Mouse (Mus musculus): Measurements from ENCODE around the gene Cntfr.

- TF ChIP-seq CTCF (IDR thresholded peaks at IDR 0.05; ENCODE audit: low read depth) (no peak), EP300 (IDR thresholded peaks at IDR 0.05; ENCODE audit: low read depth) (no peak)
Measured at GRCm38 (mm10) chr4:41610594-41610980, 86.3 kb downstream of the Cntfr start.
